Mouse (Mus musculus) heart, adult 9 months (tissue): ENCODE data around the gene Slc39a11.

Experiments
- DNase-seq, 2 experiments: peaks; one replicate each; pipeline ENCODE4 v3.0.0; 2022; ENCODE audit warnings: low spot score in 2 of 2

Slc39a11 gene

GRCm38 (mm10) chr11:113649353-113650210 is at the start of gene Slc39a11:
Slc39a11 (minus strand) TSS chr11:113650079.
- peak; percentile 51 to 57 for DNase-seq

GRCm38 (mm10) chr11:113699643-113700042 is 49.8 kb upstream of the Slc39a11 start:
- no peak for DNase-seq

GRCm38 (mm10) chr11:113698013-113698545 is 48.2 kb upstream of the Slc39a11 start:
- peak; percentile 45 to 60 for DNase-seq

- DNase-seq, result no peak
These were observed 47.7 kb upstream of the Slc39a11 start for GRCm38 (mm10) chr11:113697571-113697970.

GRCm38 (mm10) chr11:113691851-113692250 is 42.0 kb upstream of the Slc39a11 start:
- DNase-seq, result no peak

- DNase-seq, result no peak
These were observed 41.4 kb upstream of the Slc39a11 start for GRCm38 (mm10) chr11:113691318-113691717.

GRCm38 (mm10) chr11:113690506-113690905 is 40.6 kb upstream of the Slc39a11 start:
- no peak for DNase-seq

- DNase-seq, result no peak
These were observed 37.2 kb upstream of the Slc39a11 start for GRCm38 (mm10) chr11:113687031-113687430.

- DNase-seq, result no peak
These were observed 35.0 kb upstream of the Slc39a11 start for GRCm38 (mm10) chr11:113684707-113685426.

GRCm38 (mm10) chr11:113683957-113684706 is 34.3 kb upstream of the Slc39a11 start, which contains the start of the genes Fam104a and D11Wsu47e:
Fam104a (minus strand) TSS chr11:113684155.
D11Wsu47e (plus strand) TSS chr11:113684412.
- DNase-seq, result peak; percentile 96 to 97

- no peak for DNase-seq
These were observed 33.7 kb upstream of the Slc39a11 start for GRCm38 (mm10) chr11:113683627-113683956.

GRCm38 (mm10) chr11:113682897-113683626 is 33.2 kb upstream of the Slc39a11 start:
- peak; percentile 26 to 45 for DNase-seq

- DNase-seq, result no peak
These were observed 32.1 kb upstream of the Slc39a11 start for GRCm38 (mm10) chr11:113681979-113682378.

GRCm38 (mm10) chr11:113680954-113681353 is 31.1 kb upstream of the Slc39a11 start:
- no peak for DNase-seq

- peak in 1 of 2 experiments; percentile 14 for DNase-seq
These were observed 28.5 kb upstream of the Slc39a11 start for GRCm38 (mm10) chr11:113678373-113678772.

GRCm38 (mm10) chr11:113677378-113677777 is 27.5 kb upstream of the Slc39a11 start:
- no peak for DNase-seq

- DNase-seq, result no peak
These were observed 27.0 kb upstream of the Slc39a11 start for GRCm38 (mm10) chr11:113676847-113677246.

GRCm38 (mm10) chr11:113674595-113674994 is 24.7 kb upstream of the Slc39a11 start:
- DNase-seq, result no peak

GRCm38 (mm10) chr11:113673614-113674013 is 23.7 kb upstream of the Slc39a11 start:
- DNase-seq, result no peak

GRCm38 (mm10) chr11:113669711-113670110 is 19.8 kb upstream of the Slc39a11 start:
- no peak for DNase-seq

- no peak for DNase-seq
These were observed 19.0 kb upstream of the Slc39a11 start for GRCm38 (mm10) chr11:113668857-113669256.
